Mouse (Mus musculus) left cerebral cortex, adult 9 months (tissue): ENCODE measurements around the gene Sec24a.
"Not testable (repeated sequence)": the region's sequence is repeated elsewhere in the genome, so short reads cannot be mapped to it uniquely, and the experiment has no call there.

ENCODE experiments used
- DNase-seq, 2 experiments: peaks; one replicate each; pipeline ENCODE4 v3.0.0; 2022; ENCODE audit warnings: low spot score in 2 of 2

The Sec24a gene

GRCm38 (mm10) chr11:51688330-51689328 is 74.8 kb downstream of the Sec24a start, which contains the start of gene 0610009B22Rik:
TSS of gene 0610009B22Rik (minus strand) at chr11:51688874.
- peak; percentile 99 for DNase-seq

GRCm38 (mm10) chr11:51681976-51682374 is 81.5 kb downstream of the Sec24a start:
- no peak for DNase-seq

GRCm38 (mm10) chr11:51681324-51681975 is 82.0 kb downstream of the Sec24a start:
- peak in 1 of 2 experiments; percentile 86 for DNase-seq

GRCm38 (mm10) chr11:51679466-51679865 is 84.0 kb downstream of the Sec24a start:
- no peak for DNase-seq

- no peak for DNase-seq
Observed at GRCm38 (mm10) chr11:51677737-51678418, 85.6 kb downstream of the Sec24a start.

GRCm38 (mm10) chr11:51675386-51675785 is 88.0 kb downstream of the Sec24a start:
- DNase-seq, result no peak

GRCm38 (mm10) chr11:51673291-51673690 is 90.1 kb downstream of the Sec24a start:
- DNase-seq, result no peak

- no peak for DNase-seq
Observed at GRCm38 (mm10) chr11:51671376-51671775, 92.1 kb downstream of the Sec24a start.

- no peak for DNase-seq
Observed at GRCm38 (mm10) chr11:51670846-51671245, 92.6 kb downstream of the Sec24a start.

GRCm38 (mm10) chr11:51664747-51665146 is 98.7 kb downstream of the Sec24a start:
- not testable (repeated sequence) for DNase-seq

GRCm38 (mm10) chr11:51662632-51663031 is 100.8 kb downstream of the Sec24a start:
- DNase-seq, result no peak

- DNase-seq, result no peak
Observed at GRCm38 (mm10) chr11:51661867-51662365, 101.5 kb downstream of the Sec24a start.

- DNase-seq, result no peak
Observed at GRCm38 (mm10) chr11:51658705-51659104, 104.7 kb downstream of the Sec24a start.

GRCm38 (mm10) chr11:51658291-51658690 is 105.1 kb downstream of the Sec24a start:
- DNase-seq, result no peak

GRCm38 (mm10) chr11:51656798-51657521 is 106.5 kb downstream of the Sec24a start:
- DNase-seq, result no peak

- DNase-seq, result no peak
Observed at GRCm38 (mm10) chr11:51654891-51655290, 108.5 kb downstream of the Sec24a start.

- no peak for DNase-seq
Observed at GRCm38 (mm10) chr11:51653736-51654135, 109.7 kb downstream of the Sec24a start.

GRCm38 (mm10) chr11:51652889-51653418 is 110.5 kb downstream of the Sec24a start:
- no peak for DNase-seq

GRCm38 (mm10) chr11:51650691-51651515 is 112.5 kb downstream of the Sec24a start, which contains the start of the genes N4bp3 and D930048N14Rik:
TSS of gene N4bp3 (minus strand) at chr11:51650842.
TSS of gene D930048N14Rik (plus strand) at chr11:51650954.
- DNase-seq, result no peak

- no peak for DNase-seq
Observed at GRCm38 (mm10) chr11:51650261-51650660, 113.2 kb downstream of the Sec24a start.
